Mouse (Mus musculus) cerebellum, adult 2 months (tissue): ENCODE results near the gene Ptgr2. TPM values are rescaled to one million over a fixed set of nuclear protein-coding genes. Genes with fewer than 3 reads are reported as not detected.

Experiments used
- DNase-seq, 2 experiments: peaks; one replicate each; pipeline ENCODE4 v3.0.0; 2021
- H3K27ac ChIP-seq: fragments of 200-500 bp; 2 replicates; pipeline ENCODE4 v1.5.1; 2012; ENCODE audit warnings: low read length, control low read depth, inconsistent platforms; ENCODE audit not compliant: insufficient read depth
- H3K27me3 ChIP-seq: fragments of 200-500 bp; 2 replicates; pipeline ENCODE4 v1.6.1; 2012; ENCODE audit warnings: inconsistent platforms, mild to moderate bottlenecking, low read length, moderate library complexity; ENCODE audit not compliant: control insufficient read depth, insufficient read depth
- H3K4me1 ChIP-seq: fragments of 200-500 bp; 2 replicates; pipeline ENCODE4 v1.6.1; 2011; ENCODE audit warnings: low read length; ENCODE audit not compliant: control insufficient read depth, insufficient read depth
- H3K4me3 ChIP-seq: fragments of 200-500 bp; replicated peaks from 2 replicates; pipeline ENCODE3; 2011; ENCODE audit warnings: mild to moderate bottlenecking, low read depth, low read length, control low read depth; ENCODE audit not compliant: insufficient read depth
- CTCF ChIP-seq: fragments of 200-500 bp; IDR thresholded peaks from 2 replicates; pipeline ENCODE4 v1.5.1; 2011; ENCODE audit warnings: low read depth, mild to moderate bottlenecking, control low read depth, low read length, moderate library complexity, borderline replicate concordance; ENCODE audit not compliant: insufficient read depth
- POLR2A ChIP-seq: fragments of 200-500 bp; IDR thresholded peaks from 2 replicates; pipeline ENCODE4 v1.6.1; 2011; ENCODE audit warnings: low read length, control low read depth, borderline replicate concordance; ENCODE audit not compliant: insufficient read depth
- WGBS: fragments of 180-500 bp; shearing (Covaris S2); methylation state at CpG from one replicate; pipeline ENCODE4 v1.1.7; 2018; 5-methylcytosine and 5-hydroxymethylcytosine counted together
- polyA plus RNA-seq: library from polyadenylated mRNA; depleted of rRNA; stranded (reverse); fragments of >200 nt; gene quantifications from 2 replicates; pipeline ENCODE4 v1.2.3, GENCODE M21; 2012

The Ptgr2 gene
- polyA plus RNA-seq, 1 experiment: 28.8 TPM

DNA sequence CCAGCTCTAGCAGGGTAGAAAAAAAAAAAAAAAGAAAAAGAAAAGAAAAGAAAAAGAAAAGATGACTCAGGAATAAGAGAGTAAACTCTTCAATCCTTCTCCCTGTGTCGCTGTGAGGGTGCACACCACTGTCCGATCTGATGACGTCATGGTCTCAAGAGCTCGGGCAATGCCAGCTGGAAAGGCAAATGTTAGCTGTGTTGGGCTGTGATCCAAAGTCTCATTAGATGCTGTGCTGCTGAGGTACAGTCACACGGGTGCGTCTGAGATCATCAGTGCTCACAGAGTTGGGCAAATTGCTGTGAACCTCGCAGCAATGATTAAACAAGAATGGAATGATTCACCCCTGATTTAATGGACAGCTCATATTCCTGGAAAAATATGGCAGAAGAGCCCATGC, 6.1 kb upstream of the Ptgr2 start:
- Histone ChIP-seq H3K4me1 (no peaks in the 10 kb centered on the region), H3K4me3 (no peak overlapping the region), H3K27ac (no peak overlapping the region), H3K27me3 (no peaks in the 10 kb centered on the region)
- WGBS: 12% methylated on average over 7 of the region's 7 CpGs
- DNase-seq: peak in 1 of 2 experiments; percentile 21
- TF ChIP-seq CTCF (no peak), POLR2A (no peak)

- TF ChIP-seq CTCF (no peak), POLR2A (no peak)
- DNase-seq: no peak
- H3K27me3 ChIP-seq: no peaks in the 10 kb centered on the region
- 0 out of 2 replicates have a peak, but pooled peaks cover 3% of the 10 kb centered on the region for H3K4me1 ChIP-seq
- 83% methylated on average over 14 of the region's 14 CpGs for WGBS
- no peak overlapping the region for H3K4me3 ChIP-seq
- no peak overlapping the region for H3K27ac ChIP-seq
Observed at GRCm38 (mm10) chr12:84284391-84284790, 641 bp upstream of the Ptgr2 start.

- no peaks in the 10 kb centered on the region for H3K27me3 ChIP-seq
- 39% methylated on average over 8 of the region's 8 CpGs for WGBS
- peak overlapping the region; percentile 62 for H3K4me3 ChIP-seq
- no peak for DNase-seq
- peak overlapping the region; percentile 38; the same call in 1 of the 2 replicates for H3K27ac ChIP-seq
- 0 out of 2 replicates have a peak, but pooled peaks cover 3% of the 10 kb centered on the region for H3K4me1 ChIP-seq
- no peak for TF ChIP-seq POLR2A
- TF ChIP-seq CTCF: no peak
Observed at GRCm38 (mm10) chr12:84285593-84285968, 549 bp downstream of the Ptgr2 start.

DNA sequence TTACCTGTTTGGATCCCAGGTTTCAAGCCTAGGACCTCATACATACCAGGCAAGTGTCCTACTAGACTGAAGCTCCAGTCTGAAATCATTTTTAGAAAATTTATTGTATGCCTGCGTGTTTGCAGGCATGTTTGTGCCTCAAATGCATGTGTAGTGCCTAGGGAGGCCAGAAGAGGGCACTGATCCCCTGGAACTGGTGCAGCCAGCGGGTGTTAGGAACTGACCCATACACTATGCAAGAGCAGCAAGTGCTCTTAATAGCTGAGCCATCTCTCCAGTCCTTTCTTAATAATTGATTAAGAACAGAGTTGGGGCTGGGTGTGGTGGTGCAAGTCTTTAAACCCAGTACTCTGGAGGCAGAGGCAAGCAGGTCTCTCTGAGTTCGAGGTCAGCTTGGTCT, 3.4 kb downstream of the Ptgr2 start:
- 69% methylated on average over 3 of the region's 3 CpGs for WGBS
- Histone ChIP-seq H3K27ac (no peak overlapping the region), H3K27me3 (no peaks in the 10 kb centered on the region), H3K4me3 (no peak overlapping the region), H3K4me1 (0 out of 2 replicates have a peak, but pooled peaks cover 3% of the 10 kb centered on the region)
- TF ChIP-seq POLR2A (no peak), CTCF (peak; percentile 50; the same call in 1 of the 2 replicates)
- peak; percentile 8 to 14 for DNase-seq

DNA sequence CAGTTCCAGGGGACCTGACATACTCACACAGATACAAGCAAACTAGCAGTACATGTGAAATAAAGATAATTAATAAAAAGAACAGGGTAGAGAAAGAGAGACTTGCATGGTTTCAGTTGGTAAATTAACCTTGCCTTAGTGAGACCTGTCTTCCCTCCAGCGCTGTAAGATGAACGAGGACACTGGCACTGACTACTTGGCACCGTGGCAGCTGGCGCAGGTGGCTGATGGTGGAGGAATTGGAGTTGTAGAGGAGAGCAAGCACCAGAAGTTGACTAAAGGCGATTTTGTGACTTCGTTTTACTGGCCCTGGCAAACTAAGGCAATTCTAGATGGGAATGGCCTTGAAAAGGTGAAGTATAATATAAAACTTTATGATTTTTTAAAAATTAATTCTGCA, 12.8 kb downstream of the Ptgr2 start:
- Histone ChIP-seq H3K4me3 (no peak overlapping the region), H3K4me1 (no peaks in the 10 kb centered on the region), H3K27ac (no peak overlapping the region), H3K27me3 (no peaks in the 10 kb centered on the region)
- DNase-seq: no peak
- TF ChIP-seq POLR2A (no peak), CTCF (no peak)
- WGBS: 58% methylated on average over 6 of the region's 6 CpGs

DNA sequence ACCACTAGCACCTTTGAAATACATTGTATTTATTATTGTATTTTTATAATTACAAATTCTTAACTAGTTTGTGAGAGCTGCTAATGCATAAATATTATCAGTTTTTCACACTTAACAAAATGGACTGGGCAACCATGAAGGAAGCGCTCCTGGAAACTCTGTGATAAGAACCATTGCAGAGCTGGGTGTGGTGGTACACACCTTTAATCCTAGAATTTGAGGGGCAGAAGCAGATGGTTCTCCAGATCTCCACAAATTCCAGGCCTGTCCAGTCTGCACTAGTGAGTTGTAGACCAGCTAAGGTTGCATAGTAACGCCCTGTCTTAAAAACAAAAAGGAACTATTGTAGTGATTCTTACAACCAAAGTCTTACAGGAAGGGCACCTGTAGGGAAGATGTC, 14.2 kb downstream of the Ptgr2 start:
- WGBS: 97% methylated on average over 2 of the region's 2 CpGs
- H3K27ac ChIP-seq: no peak overlapping the region
- no peak overlapping the region for H3K4me3 ChIP-seq
- DNase-seq: no peak
- no peaks in the 10 kb centered on the region for H3K4me1 ChIP-seq
- no peak for TF ChIP-seq CTCF
- no peak for TF ChIP-seq POLR2A
- no peaks in the 10 kb centered on the region for H3K27me3 ChIP-seq

DNA sequence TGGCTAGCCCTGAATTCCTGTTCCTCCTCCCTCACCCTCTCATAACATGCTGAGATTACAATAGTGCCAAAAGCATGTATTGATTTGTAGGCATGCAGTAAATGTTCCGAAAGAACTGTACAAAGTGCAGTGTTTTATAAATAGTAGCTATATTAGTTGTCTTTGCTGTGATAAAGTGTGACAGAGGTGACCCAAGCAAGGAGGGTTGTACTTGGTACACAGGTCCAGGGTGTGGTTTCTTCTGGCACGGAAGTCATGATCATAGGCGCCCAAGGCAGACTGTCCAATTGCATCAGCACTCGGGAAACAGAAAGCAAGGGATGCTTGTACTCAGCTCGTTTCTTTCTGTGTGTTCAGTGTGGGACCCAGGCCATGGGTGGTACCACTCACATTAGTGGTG, 19.1 kb downstream of the Ptgr2 start:
- no peaks in the 10 kb centered on the region for H3K27me3 ChIP-seq
- H3K4me1 ChIP-seq: no peaks in the 10 kb centered on the region
- WGBS: 85% methylated on average over 5 of the region's 5 CpGs
- H3K4me3 ChIP-seq: no peak overlapping the region
- no peak overlapping the region for H3K27ac ChIP-seq
- no peak for TF ChIP-seq POLR2A
- no peak for TF ChIP-seq CTCF
- no peak for DNase-seq

DNA sequence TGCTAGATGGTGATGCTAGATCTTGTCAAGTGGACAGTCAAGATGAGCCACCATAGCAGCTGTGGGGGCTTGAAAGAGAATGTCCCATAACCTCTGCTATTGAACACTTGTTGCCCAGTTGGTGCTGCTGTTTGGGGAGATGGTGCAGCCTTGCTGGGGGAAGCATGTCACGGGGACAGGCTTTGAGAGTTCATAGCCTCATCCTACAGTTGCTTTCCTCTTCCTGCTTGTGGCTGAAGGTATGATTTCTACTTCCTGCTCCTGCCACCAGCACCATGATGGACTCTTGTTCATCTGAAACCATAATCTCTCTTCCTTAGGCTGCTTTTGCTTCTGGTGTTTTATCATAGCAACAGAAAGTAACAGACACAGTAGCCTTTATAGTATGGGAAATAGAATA, 19.5 kb downstream of the Ptgr2 start:
- H3K4me1 ChIP-seq: no peaks in the 10 kb centered on the region
- no peak for DNase-seq
- H3K27ac ChIP-seq: no peak overlapping the region
- no peak overlapping the region for H3K4me3 ChIP-seq
- no peaks in the 10 kb centered on the region for H3K27me3 ChIP-seq
- 83% methylated on average over 1 of the region's 1 CpGs for WGBS
- no peak for TF ChIP-seq POLR2A
- TF ChIP-seq CTCF: no peak

- Histone ChIP-seq H3K27ac (no peak overlapping the region), H3K27me3 (no peaks in the 10 kb centered on the region), H3K4me1 (no peaks in the 10 kb centered on the region), H3K4me3 (no peak overlapping the region)
- TF ChIP-seq POLR2A: no peak
- TF ChIP-seq CTCF: no peak
- DNase-seq: no peak
- WGBS: 67% methylated on average over 4 of the region's 5 CpGs
Observed at GRCm38 (mm10) chr12:84311306-84311705, 26.3 kb downstream of the Ptgr2 start.
